Mouse (Mus musculus) intestine, postnatal 0 days (tissue): Measurements from ENCODE around the gene Pgam1. TPM values are rescaled to one million over a fixed set of nuclear protein-coding genes. Genes with fewer than 3 reads are reported as not detected.

Experiments used
- ATAC-seq: fragments of 200-750 bp; cut with Nextera tagmentation; 2 replicates; pipeline ENCODE4 v1.8.0; 2017; ENCODE audit warnings: mild to moderate bottlenecking, moderate TSS enrichment, moderate library complexity
- H3K27ac ChIP-seq: fragments of 300-500 bp; sonication (generic); 2 replicates; pipeline ENCODE4 v1.5.1; 2014; ENCODE audit warnings: mild to moderate bottlenecking, low read depth, low read length, moderate library complexity
- H3K27me3 ChIP-seq: fragments of 300-500 bp; sonication (generic); replicated peaks from 2 replicates; pipeline ENCODE4 v1.6.1; 2014; ENCODE audit warnings: low read length, mixed read lengths; ENCODE audit not compliant: control insufficient read depth, insufficient read depth
- H3K36me3 ChIP-seq: fragments of 300-500 bp; sonication (generic); 2 replicates; pipeline ENCODE4 v1.6.1; 2014; ENCODE audit warnings: mild to moderate bottlenecking, moderate library complexity; ENCODE audit not compliant: control insufficient read depth, insufficient read depth
- H3K4me1 ChIP-seq: fragments of 300-500 bp; sonication (generic); replicated peaks from 2 replicates; pipeline ENCODE4 v1.6.1; 2014; ENCODE audit warnings: antibody characterized with exemption, low read length, mixed read lengths; ENCODE audit not compliant: control insufficient read depth, insufficient read depth
- H3K4me2 ChIP-seq: fragments of 300-500 bp; sonication (generic); replicated peaks from 2 replicates; pipeline ENCODE4 v1.6.1; 2014; ENCODE audit warnings: low read depth, mild to moderate bottlenecking, moderate library complexity
- H3K4me3 ChIP-seq: fragments of 300-500 bp; sonication (generic); 2 replicates; pipeline ENCODE4 v1.5.1; 2014; ENCODE audit warnings: low read depth, low read length
- H3K9ac ChIP-seq: fragments of 300-500 bp; sonication (generic); 2 replicates; pipeline ENCODE4 v1.6.1; 2014; ENCODE audit warnings: mild to moderate bottlenecking, low read depth, low read length
- H3K9me3 ChIP-seq: fragments of 300-500 bp; sonication (generic); 2 replicates; pipeline ENCODE4 v1.6.1; 2016; ENCODE audit warnings: mixed run types; ENCODE audit not compliant: control insufficient read depth
- CTCF ChIP-seq: sonication (generic); IDR thresholded peaks from 2 replicates; pipeline ENCODE4 v1.5.1; 2016; ENCODE audit warnings: low read depth, mild to moderate bottlenecking, control low read depth, antibody characterized with exemption, moderate library complexity
- WGBS: fragments of 180-500 bp; shearing (Covaris S2); extraction: QIAGEN DNeasy Blood & Tissue Kit; methylation state at CpG from one replicate; pipeline ENCODE4 v1.1.7; 2014; 5-methylcytosine and 5-hydroxymethylcytosine counted together
- polyA plus RNA-seq: library from polyadenylated mRNA; unstranded; fragments of >200 nt; fragmentation: Nextera tagmentation; extraction: Ambion mirVana; gene quantifications from 2 replicates; pipeline ENCODE4 v1.2.1, GENCODE M21; 2015

The Pgam1 gene
- polyA plus RNA-seq, 1 experiment from 2014 or later, result 223 TPM

GRCm38 (mm10) chr19:41934124-41934523 is 22.4 kb downstream of the Pgam1 start:
- peak overlapping the region; percentile 90 for H3K4me3 ChIP-seq
- no peak for ATAC-seq
- H3K4me2 ChIP-seq, result peak overlapping the region; percentile 90
- H3K4me1 ChIP-seq, result peaks cover 5% of the 10 kb centered on the region; the same call in 1 of the 2 replicates
- peak overlapping the region; percentile 67; the same call in 1 of the 2 replicates for H3K9ac ChIP-seq
- 23% methylated on average over 6 of the region's 6 CpGs for WGBS
- peaks cover 19% of the 10 kb centered on the region for H3K36me3 ChIP-seq
- no peak for TF ChIP-seq CTCF
- H3K27me3 ChIP-seq, result no peaks in the 10 kb centered on the region
- H3K27ac ChIP-seq, result no peak overlapping the region
- H3K9me3 ChIP-seq, result no peaks in the 10 kb centered on the region

- Histone ChIP-seq H3K4me2 (no peak overlapping the region), H3K9ac (no peak overlapping the region), H3K36me3 (peaks cover 36% of the 10 kb centered on the region), H3K27me3 (no peaks in the 10 kb centered on the region), H3K27ac (no peak overlapping the region), H3K4me1 (peaks cover 5% of the 10 kb centered on the region; the same call in 1 of the 2 replicates), H3K4me3 (no peak overlapping the region), H3K9me3 (no peaks in the 10 kb centered on the region)
- ATAC-seq, result no peak
- no peak for TF ChIP-seq CTCF
- 90% methylated on average over 1 of the region's 1 CpGs for WGBS
These were observed 24.2 kb downstream of the Pgam1 start for GRCm38 (mm10) chr19:41935921-41936320.

- no peak overlapping the region for H3K9ac ChIP-seq
These were observed 26.8 kb downstream of the Pgam1 start for GRCm38 (mm10) chr19:41938539-41938938.

GRCm38 (mm10) chr19:41943841-41944240 is 32.1 kb downstream of the Pgam1 start:
- TF ChIP-seq CTCF, result no peak
- Histone ChIP-seq H3K36me3 (peaks cover 92% of the 10 kb centered on the region), H3K4me2 (no peak overlapping the region), H3K4me1 (no peaks in the 10 kb centered on the region), H3K9ac (no peak overlapping the region), H3K4me3 (no peak overlapping the region), H3K27ac (no peak overlapping the region), H3K27me3 (no peaks in the 10 kb centered on the region), H3K9me3 (no peaks in the 10 kb centered on the region)
- ATAC-seq, result no peak
- WGBS, result 91% methylated on average over 7 of the region's 7 CpGs

More at GRCm38 (mm10) chr19:41938539-41938938, 26.8 kb downstream of the Pgam1 start:
- Histone ChIP-seq H3K4me1 (no peaks in the 10 kb centered on the region; the same call in 1 of the 2 replicates), H3K9me3 (no peaks in the 10 kb centered on the region), H3K4me2 (no peak overlapping the region), H3K27ac (no peak overlapping the region), H3K36me3 (peaks cover 57% of the 10 kb centered on the region), H3K4me3 (no peak overlapping the region), H3K27me3 (no peaks in the 10 kb centered on the region)
- WGBS, result 84% methylated on average over 5 of the region's 5 CpGs
- ATAC-seq, result no peak
- no peak for TF ChIP-seq CTCF

DNA sequence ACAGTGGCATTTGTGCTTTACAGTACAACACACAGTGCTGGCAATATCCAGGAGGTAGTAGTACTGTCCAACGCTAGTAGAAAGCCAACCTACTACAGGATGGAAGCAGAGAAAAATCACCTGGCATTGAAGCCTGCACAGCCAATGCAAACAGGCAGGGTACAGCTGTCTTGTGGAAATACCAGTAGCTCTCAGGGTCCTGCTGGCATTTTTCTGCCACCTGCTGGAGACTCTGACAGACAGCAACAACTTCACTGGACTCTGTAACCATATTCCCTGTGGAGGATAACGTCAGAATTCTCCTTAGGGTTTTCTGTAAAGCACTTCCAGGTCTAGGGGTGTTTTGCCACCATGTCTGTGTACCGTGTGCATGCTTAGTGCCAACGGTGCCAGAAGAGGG is 40.6 kb downstream of the Pgam1 start:
- 76% methylated on average over 4 of the region's 4 CpGs for WGBS
- TF ChIP-seq CTCF, result peak; percentile 70
- ATAC-seq, result no peak
- no peak overlapping the region for H3K9ac ChIP-seq
- H3K27ac ChIP-seq, result no peak overlapping the region
- no peak overlapping the region for H3K4me2 ChIP-seq
- H3K4me1 ChIP-seq, result no peaks in the 10 kb centered on the region
- H3K27me3 ChIP-seq, result no peaks in the 10 kb centered on the region
- no peak overlapping the region for H3K4me3 ChIP-seq
- H3K36me3 ChIP-seq, result peaks cover 89% of the 10 kb centered on the region
- no peaks in the 10 kb centered on the region for H3K9me3 ChIP-seq

DNA sequence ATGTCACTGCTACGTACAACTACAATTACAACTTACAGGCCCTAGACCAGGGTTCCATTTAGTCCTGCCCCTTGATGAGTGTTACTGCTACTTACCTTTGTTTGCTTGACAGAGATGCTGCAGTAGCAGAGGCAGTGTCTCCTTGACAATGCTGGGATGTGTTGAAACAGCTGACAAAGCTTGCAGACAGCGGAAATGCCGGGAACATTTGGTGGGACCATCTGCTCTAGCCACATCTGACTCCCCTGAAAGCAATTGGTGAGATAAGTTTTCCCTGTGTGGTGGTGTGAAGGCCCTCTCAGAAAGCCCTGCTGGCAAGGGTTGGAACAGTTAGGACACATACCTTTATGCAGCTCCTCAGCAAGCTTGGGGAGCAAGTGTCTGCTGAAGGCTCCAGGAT is 41.9 kb downstream of the Pgam1 start:
- H3K4me2 ChIP-seq, result no peak overlapping the region
- no peaks in the 10 kb centered on the region for H3K27me3 ChIP-seq
- H3K36me3 ChIP-seq, result peaks cover 84% of the 10 kb centered on the region
- H3K27ac ChIP-seq, result no peak overlapping the region
- H3K9me3 ChIP-seq, result no peaks in the 10 kb centered on the region
- H3K4me1 ChIP-seq, result no peaks in the 10 kb centered on the region
- ATAC-seq, result no peak
- H3K4me3 ChIP-seq, result no peak overlapping the region
- H3K9ac ChIP-seq, result no peak overlapping the region
- WGBS, result 93% methylated on average over 3 of the region's 3 CpGs
- TF ChIP-seq CTCF, result no peak

Other genes with a start within 250 kb of the Pgam1 start
- 0.27 and 0.35 TPM in 2 replicates for gene Slit1, start 168.3 kb upstream of the Pgam1 start, polyA plus RNA-seq
- 3.5 TPM in 2 replicates for gene Arhgap19, start 109.9 kb upstream of the Pgam1 start, polyA plus RNA-seq
- 6.4 and 8.3 TPM in 2 replicates for gene Frat1, start 82.0 kb upstream of the Pgam1 start, polyA plus RNA-seq
- gene Frat2, start 63.8 kb upstream of the Pgam1 start, polyA plus RNA-seq, result 3.8 and 4.5 TPM in 2 replicates
- 4.7 and 5.0 TPM in 2 replicates for gene Rrp12, start 15.8 kb upstream of the Pgam1 start, polyA plus RNA-seq
- 32.3 and 33.3 TPM in 2 replicates for gene Exosc1, start 21.5 kb downstream of the Pgam1 start, polyA plus RNA-seq
- 37.7 and 38.4 TPM in 2 replicates for gene Zdhhc16, start 21.6 kb downstream of the Pgam1 start, polyA plus RNA-seq
- gene Mms19, start 69.2 kb downstream of the Pgam1 start, polyA plus RNA-seq, result 9.6 and 14.1 TPM in 2 replicates
- 12.0 and 12.5 TPM in 2 replicates for gene Ubtd1, start 69.8 kb downstream of the Pgam1 start, polyA plus RNA-seq
- gene Ankrd2, start 124.1 kb downstream of the Pgam1 start, polyA plus RNA-seq, result 0.42 TPM in 1 of 2 replicates, not detected in the other
- 16.2 and 17.6 TPM in 2 replicates for gene Hoga1, start 133.7 kb downstream of the Pgam1 start, polyA plus RNA-seq
- 0.08 TPM in 1 of 2 replicates, not detected in the other for gene 4933411K16Rik, start 140.3 kb downstream of the Pgam1 start, polyA plus RNA-seq
- gene Morn4, start 174.4 kb downstream of the Pgam1 start, polyA plus RNA-seq, result 14.5 and 15.9 TPM in 2 replicates
- gene Pi4k2a, start 178.5 kb downstream of the Pgam1 start, polyA plus RNA-seq, result 47.2 and 52.2 TPM in 2 replicates
- 39.8 and 40.5 TPM in 2 replicates for gene Avpi1, start 217.1 kb downstream of the Pgam1 start, polyA plus RNA-seq
- gene Marveld1, start 235.5 kb downstream of the Pgam1 start, polyA plus RNA-seq, result 9.0 and 9.6 TPM in 2 replicates